Mouse (Mus musculus): ENCODE results near the gene Olfr547.

DNA sequence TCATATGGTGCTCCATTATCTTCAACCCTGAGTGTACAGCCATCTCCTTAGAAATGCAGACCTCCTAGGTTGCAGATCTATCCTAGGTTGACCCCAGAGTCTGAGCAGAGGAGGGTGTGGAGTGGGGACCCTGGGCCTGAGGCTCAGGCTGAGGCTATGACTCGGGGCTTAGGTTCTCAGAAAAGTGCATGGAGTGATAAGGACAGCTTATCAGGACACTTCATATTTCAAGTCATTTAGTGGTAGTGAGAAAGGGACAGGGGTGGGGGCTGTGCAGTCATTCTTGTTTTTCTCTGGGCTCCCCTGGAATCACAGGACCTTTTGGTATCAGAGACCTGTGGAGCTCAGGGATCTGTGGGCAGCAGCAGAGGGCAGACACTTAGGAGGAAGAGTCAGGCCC, 48.4 kb upstream of the Olfr547 start:
- TF ChIP-seq CTCF (conservative IDR thresholded peaks at IDR 0.05; ENCODE audit: low read length): no peak
- no peak for TF ChIP-seq POU5F1 (IDR thresholded peaks at IDR 0.05; ENCODE audit: borderline replicate concordance, low read length)
- TF ChIP-seq NANOG (IDR thresholded peaks at IDR 0.05; ENCODE audit: borderline replicate concordance, low read length): no peak
